Mouse (Mus musculus): ENCODE results near the gene Ankdd1a. TPM values are rescaled to one million over a fixed set of nuclear protein-coding genes. Genes with fewer than 3 reads are reported as not detected.
A peak's percentile ranks its signal among the peaks of the same experiment; 100 is the strongest.

Ankdd1a gene
- polyA plus RNA-seq, 1 experiment: 0.11 TPM

- peak overlapping the region; percentile 66 for H3K27ac ChIP-seq (ENCODE audit: insufficient read depth, low read length)
- WGBS: 53% methylated on average over 4 of the region's 4 CpGs
- peaks cover 53% of the 10 kb centered on the region for H3K4me1 ChIP-seq (ENCODE audit: control insufficient read depth, insufficient read depth, insufficient read length)
- TF ChIP-seq POLR2A (IDR thresholded peaks at IDR 0.05; ENCODE audit: low read depth, low read length) (no peak), CTCF (IDR thresholded peaks at IDR 0.05; ENCODE audit: extremely low read depth, insufficient read depth, insufficient read length, insufficient replicate concordance) (no peak)
- no peak overlapping the region for H3K4me3 ChIP-seq (ENCODE audit: extremely low read depth, insufficient read depth, insufficient read length)
- H3K27me3 ChIP-seq (ENCODE audit: control insufficient read depth, insufficient read depth, low read length): no peaks in the 10 kb centered on the region
- DNase-seq (ENCODE audit: low read depth in 1 of 2, low spot score in 2 of 2): no peak
- no peaks in the 10 kb centered on the region for H3K36me3 ChIP-seq (ENCODE audit: control insufficient read depth, insufficient read depth, low read length)
Observed at GRCm38 (mm10) chr9:65546413-65546695, 26.4 kb upstream of the Ankdd1a start.

GRCm38 (mm10) chr9:65545635-65546412 is 25.8 kb upstream of the Ankdd1a start:
- 60% methylated on average over 10 of the region's 10 CpGs for WGBS
- Histone ChIP-seq H3K27ac (ENCODE audit: insufficient read depth, low read length) (peak overlapping the region; percentile 66), H3K27me3 (ENCODE audit: control insufficient read depth, insufficient read depth, low read length) (no peaks in the 10 kb centered on the region), H3K36me3 (ENCODE audit: control insufficient read depth, insufficient read depth, low read length) (no peaks in the 10 kb centered on the region), H3K4me3 (ENCODE audit: extremely low read depth, insufficient read depth, insufficient read length) (no peak overlapping the region), H3K4me1 (ENCODE audit: control insufficient read depth, insufficient read depth, insufficient read length) (peaks cover 51% of the 10 kb centered on the region)
- no peak for TF ChIP-seq POLR2A (IDR thresholded peaks at IDR 0.05; ENCODE audit: low read depth, low read length)
- no peak for TF ChIP-seq CTCF (IDR thresholded peaks at IDR 0.05; ENCODE audit: extremely low read depth, insufficient read depth, insufficient read length, insufficient replicate concordance)
- no peak for DNase-seq (ENCODE audit: low read depth in 1 of 2, low spot score in 2 of 2)

DNA sequence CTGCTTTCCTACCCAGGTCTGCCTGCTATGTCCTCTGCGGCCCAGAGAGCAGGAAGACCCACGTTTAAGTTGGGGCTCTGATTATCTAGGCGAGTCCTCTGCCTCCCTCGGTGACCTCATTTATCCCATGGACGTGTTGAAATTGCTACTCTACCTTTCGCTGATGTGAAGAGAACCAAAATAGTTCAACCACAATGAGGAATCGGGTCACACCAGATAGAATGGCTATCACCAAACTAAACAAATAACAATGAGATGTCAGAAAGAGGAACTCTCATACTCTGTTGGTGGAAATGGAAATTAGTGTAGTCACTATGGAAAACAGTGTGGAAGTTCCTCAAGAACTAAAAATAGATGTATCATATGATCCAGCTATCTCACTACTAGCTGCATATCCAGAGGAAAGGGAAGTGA is 22.1 kb upstream of the Ankdd1a start:
- H3K4me3 ChIP-seq (ENCODE audit: extremely low read depth, insufficient read depth, insufficient read length): no peak overlapping the region
- no peaks in the 10 kb centered on the region for H3K36me3 ChIP-seq (ENCODE audit: control insufficient read depth, insufficient read depth, low read length)
- TF ChIP-seq CTCF (IDR thresholded peaks at IDR 0.05; ENCODE audit: extremely low read depth, insufficient read depth, insufficient read length, insufficient replicate concordance): no peak
- TF ChIP-seq POLR2A (IDR thresholded peaks at IDR 0.05; ENCODE audit: low read depth, low read length): no peak
- peaks cover 41% of the 10 kb centered on the region for H3K4me1 ChIP-seq (ENCODE audit: control insufficient read depth, insufficient read depth, insufficient read length)
- H3K27ac ChIP-seq (ENCODE audit: insufficient read depth, low read length): peak overlapping the region; percentile 98
- H3K27me3 ChIP-seq (ENCODE audit: control insufficient read depth, insufficient read depth, low read length): no peaks in the 10 kb centered on the region
- peak in 1 of 2 experiments; percentile 73 for DNase-seq (ENCODE audit: low read depth in 1 of 2, low spot score in 2 of 2)
- WGBS: 7% methylated on average over 7 of the region's 7 CpGs

GRCm38 (mm10) chr9:65541126-65542068 is 21.4 kb upstream of the Ankdd1a start:
- Histone ChIP-seq H3K4me3 (ENCODE audit: extremely low read depth, insufficient read depth, insufficient read length) (no peak overlapping the region), H3K27me3 (ENCODE audit: control insufficient read depth, insufficient read depth, low read length) (no peaks in the 10 kb centered on the region), H3K4me1 (ENCODE audit: control insufficient read depth, insufficient read depth, insufficient read length) (peaks cover 42% of the 10 kb centered on the region), H3K27ac (ENCODE audit: insufficient read depth, low read length) (peak overlapping the region; percentile 98), H3K36me3 (ENCODE audit: control insufficient read depth, insufficient read depth, low read length) (no peaks in the 10 kb centered on the region)
- WGBS: 15% methylated on average over 13 of the region's 13 CpGs
- peak; percentile 65 to 81 for DNase-seq (ENCODE audit: low read depth in 1 of 2, low spot score in 2 of 2)
- no peak for TF ChIP-seq CTCF (IDR thresholded peaks at IDR 0.05; ENCODE audit: extremely low read depth, insufficient read depth, insufficient read length, insufficient replicate concordance)
- TF ChIP-seq POLR2A (IDR thresholded peaks at IDR 0.05; ENCODE audit: low read depth, low read length): no peak

DNA sequence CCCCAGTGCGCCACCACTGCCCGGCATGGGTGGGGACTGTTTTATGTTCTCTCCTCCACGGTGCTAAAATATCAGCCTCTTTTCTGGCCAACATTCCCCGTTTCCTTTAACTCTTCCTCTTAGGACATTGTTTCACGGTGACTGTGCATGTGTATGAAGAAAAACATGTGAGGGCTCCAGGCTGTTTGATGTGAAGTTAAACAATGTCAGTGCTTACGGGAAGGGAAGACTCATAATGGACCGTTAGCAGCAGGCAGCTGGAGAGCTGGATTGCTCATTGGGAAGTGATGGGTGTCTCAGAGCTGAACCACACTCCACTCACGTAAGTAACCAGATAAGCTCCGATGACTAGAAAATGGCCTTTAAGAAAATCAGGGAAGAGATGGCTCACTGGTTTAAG is 19.7 kb upstream of the Ankdd1a start:
- Histone ChIP-seq H3K4me1 (ENCODE audit: control insufficient read depth, insufficient read depth, insufficient read length) (peaks cover 39% of the 10 kb centered on the region), H3K27ac (ENCODE audit: insufficient read depth, low read length) (no peak overlapping the region)

GRCm38 (mm10) chr9:65537901-65538630 is 18.1 kb upstream of the Ankdd1a start:
- peaks cover 46% of the 10 kb centered on the region for H3K4me1 ChIP-seq (ENCODE audit: control insufficient read depth, insufficient read depth, insufficient read length)
- H3K27ac ChIP-seq (ENCODE audit: insufficient read depth, low read length): peak overlapping the region; percentile 48
- no peak overlapping the region for H3K4me3 ChIP-seq (ENCODE audit: extremely low read depth, insufficient read depth, insufficient read length)
- no peaks in the 10 kb centered on the region for H3K27me3 ChIP-seq (ENCODE audit: control insufficient read depth, insufficient read depth, low read length)
- 79% methylated on average over 8 of the region's 8 CpGs for WGBS
- DNase-seq (ENCODE audit: low read depth in 1 of 2, low spot score in 2 of 2): no peak
- no peaks in the 10 kb centered on the region for H3K36me3 ChIP-seq (ENCODE audit: control insufficient read depth, insufficient read depth, low read length)
- TF ChIP-seq CTCF (IDR thresholded peaks at IDR 0.05; ENCODE audit: extremely low read depth, insufficient read depth, insufficient read length, insufficient replicate concordance): no peak
- no peak for TF ChIP-seq POLR2A (IDR thresholded peaks at IDR 0.05; ENCODE audit: low read depth, low read length)

More for the DNA sequence above, 19.7 kb upstream of the Ankdd1a start:
- H3K27me3 ChIP-seq (ENCODE audit: control insufficient read depth, insufficient read depth, low read length): no peaks in the 10 kb centered on the region
- H3K36me3 ChIP-seq (ENCODE audit: control insufficient read depth, insufficient read depth, low read length): no peaks in the 10 kb centered on the region
- 86% methylated on average over 9 of the region's 9 CpGs for WGBS
- DNase-seq (ENCODE audit: low read depth in 1 of 2, low spot score in 2 of 2): no peak
- H3K4me3 ChIP-seq (ENCODE audit: extremely low read depth, insufficient read depth, insufficient read length): no peak overlapping the region
- TF ChIP-seq POLR2A (IDR thresholded peaks at IDR 0.05; ENCODE audit: low read depth, low read length) (no peak), CTCF (IDR thresholded peaks at IDR 0.05; ENCODE audit: extremely low read depth, insufficient read depth, insufficient read length, insufficient replicate concordance) (no peak)
